Mouse (Mus musculus): ENCODE measurements around the gene Helz. TPM values are rescaled to one million over a fixed set of nuclear protein-coding genes. Genes with fewer than 3 reads are reported as not detected.

Gene Helz
- polyA plus RNA-seq, 1 experiment from 2014 or later: 5.6 TPM

- Histone ChIP-seq H3K27ac (replicated peaks) (no peak overlapping the region), H3K9ac (no peak overlapping the region), H3K27me3 (no peaks in the 10 kb centered on the region), H3K4me2 (no peak overlapping the region), H3K4me1 (replicated peaks) (no peaks in the 10 kb centered on the region), H3K9me3 (replicated peaks) (no peaks in the 10 kb centered on the region), H3K4me3 (replicated peaks) (no peak overlapping the region), H3K36me3 (replicated peaks) (peaks cover 65% of the 10 kb centered on the region)
- ATAC-seq (ENCODE audit: insufficient read depth): no peak
- 81% methylated on average over 7 of the region's 7 CpGs for WGBS (ENCODE audit: insufficient replicate concordance)
These were observed 103.7 kb downstream of the Helz start for GRCm38 (mm10) chr11:107651391-107651790.

DNA sequence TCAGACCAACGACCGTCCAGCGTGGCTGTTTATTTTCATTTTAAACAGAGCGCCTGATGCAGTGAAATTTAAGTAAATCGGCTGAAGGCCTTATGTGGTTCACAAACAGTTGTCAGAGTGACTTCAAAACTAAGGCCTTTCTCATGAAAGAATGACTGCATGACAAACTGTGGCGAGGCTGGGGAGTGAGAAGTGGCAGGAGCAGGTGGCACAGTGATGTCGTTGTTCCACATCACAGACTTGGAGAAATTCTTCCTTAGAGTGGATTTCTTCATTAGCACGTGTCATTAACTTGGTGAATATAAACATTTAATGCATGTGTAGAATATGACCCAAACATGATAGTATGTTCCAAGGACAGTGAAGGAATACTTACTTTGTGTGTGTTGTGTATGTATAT lies 104.4 kb downstream of the Helz start:
- no peak for ATAC-seq (ENCODE audit: insufficient read depth)
- no peaks in the 10 kb centered on the region for H3K4me1 ChIP-seq (replicated peaks)
- H3K27ac ChIP-seq (replicated peaks): no peak overlapping the region
- 76% methylated on average over 8 of the region's 8 CpGs for WGBS (ENCODE audit: insufficient replicate concordance)
- peaks cover 64% of the 10 kb centered on the region for H3K36me3 ChIP-seq (replicated peaks)
- H3K4me2 ChIP-seq: no peak overlapping the region
- no peaks in the 10 kb centered on the region for H3K27me3 ChIP-seq
- H3K9me3 ChIP-seq (replicated peaks): no peaks in the 10 kb centered on the region
- H3K4me3 ChIP-seq (replicated peaks): no peak overlapping the region
- no peak overlapping the region for H3K9ac ChIP-seq

DNA sequence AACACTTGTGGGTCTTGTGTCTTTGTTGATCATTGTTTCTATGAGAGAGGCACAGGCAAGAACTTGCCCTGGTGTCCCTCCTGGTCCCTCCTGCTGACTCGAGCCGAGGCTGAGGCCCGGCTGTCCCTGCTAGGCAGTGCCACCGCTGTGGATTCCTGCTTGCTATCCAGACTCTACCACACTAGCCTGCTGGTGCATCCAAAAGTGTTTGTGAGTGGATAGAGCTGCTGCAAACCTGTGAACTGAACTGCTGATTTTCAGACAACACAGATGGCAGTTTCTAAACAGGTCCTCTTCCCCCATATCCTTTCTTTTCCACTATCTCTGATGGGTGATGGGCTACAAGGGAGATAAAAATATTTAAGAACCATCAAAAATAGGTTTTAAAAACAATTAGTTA lies 107.8 kb downstream of the Helz start:
- WGBS (ENCODE audit: insufficient replicate concordance): 88% methylated on average over 4 of the region's 4 CpGs
- Histone ChIP-seq H3K36me3 (replicated peaks) (peaks cover 60% of the 10 kb centered on the region), H3K4me3 (replicated peaks) (no peak overlapping the region), H3K4me2 (no peak overlapping the region), H3K9ac (no peak overlapping the region), H3K4me1 (replicated peaks) (no peaks in the 10 kb centered on the region), H3K9me3 (replicated peaks) (no peaks in the 10 kb centered on the region), H3K27ac (replicated peaks) (no peak overlapping the region), H3K27me3 (no peaks in the 10 kb centered on the region)
- no peak for ATAC-seq (ENCODE audit: insufficient read depth)

DNA sequence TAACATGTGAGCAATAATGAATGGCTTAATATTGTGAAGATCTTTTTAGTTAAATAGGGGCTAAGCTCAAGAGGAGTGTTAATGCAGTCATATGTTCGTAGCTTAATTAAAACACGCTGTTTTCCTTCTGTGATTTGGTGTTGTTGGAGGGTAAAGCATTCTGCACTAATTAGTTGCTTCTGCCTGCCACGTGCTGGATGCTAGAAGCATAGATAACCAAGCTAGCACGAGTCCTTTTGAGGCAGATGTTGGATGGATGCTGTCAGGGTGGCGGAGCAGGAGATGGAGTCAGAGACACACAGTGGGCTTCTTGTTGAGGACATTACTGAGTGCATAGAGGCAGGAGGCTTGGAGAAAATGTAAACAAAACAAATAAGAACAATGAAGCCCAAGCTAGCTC lies 109.4 kb downstream of the Helz start:
- H3K4me2 ChIP-seq: no peak overlapping the region
- H3K27ac ChIP-seq (replicated peaks): no peak overlapping the region
- no peaks in the 10 kb centered on the region for H3K4me1 ChIP-seq (replicated peaks)
- no peaks in the 10 kb centered on the region for H3K27me3 ChIP-seq
- no peaks in the 10 kb centered on the region for H3K9me3 ChIP-seq (replicated peaks)
- no peak overlapping the region for H3K4me3 ChIP-seq (replicated peaks)
- WGBS (ENCODE audit: insufficient replicate concordance): 77% methylated on average over 5 of the region's 5 CpGs
- H3K36me3 ChIP-seq (replicated peaks): peaks cover 68% of the 10 kb centered on the region
- H3K9ac ChIP-seq: no peak overlapping the region
- ATAC-seq (ENCODE audit: insufficient read depth): no peak

DNA sequence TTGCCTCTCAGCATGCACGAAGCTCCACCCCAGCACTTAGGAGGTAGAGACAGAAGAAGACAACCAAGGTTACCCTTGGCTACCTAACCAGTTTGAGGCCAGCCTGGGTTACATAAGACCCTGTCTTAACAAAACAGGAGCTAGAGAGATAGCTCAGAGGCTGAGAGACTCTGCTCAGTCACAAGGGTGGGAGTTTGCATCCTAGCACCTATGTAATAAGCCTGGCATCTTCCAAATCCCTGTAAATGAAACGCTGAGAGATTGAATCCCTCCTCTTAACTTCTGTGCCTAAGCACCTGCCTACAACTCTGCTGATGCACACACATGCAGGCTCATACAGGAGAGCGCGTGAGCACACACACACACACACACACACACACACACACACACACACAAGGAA lies 112.7 kb downstream of the Helz start:
- H3K4me3 ChIP-seq (replicated peaks): no peak overlapping the region
- 78% methylated on average over 4 of the region's 4 CpGs for WGBS (ENCODE audit: insufficient replicate concordance)
- peaks cover 82% of the 10 kb centered on the region for H3K36me3 ChIP-seq (replicated peaks)
- no peaks in the 10 kb centered on the region for H3K27me3 ChIP-seq
- H3K9me3 ChIP-seq (replicated peaks): no peaks in the 10 kb centered on the region
- H3K27ac ChIP-seq (replicated peaks): no peak overlapping the region
- no peak overlapping the region for H3K9ac ChIP-seq
- ATAC-seq (ENCODE audit: insufficient read depth): no peak
- H3K4me2 ChIP-seq: no peak overlapping the region
- H3K4me1 ChIP-seq (replicated peaks): no peaks in the 10 kb centered on the region

DNA sequence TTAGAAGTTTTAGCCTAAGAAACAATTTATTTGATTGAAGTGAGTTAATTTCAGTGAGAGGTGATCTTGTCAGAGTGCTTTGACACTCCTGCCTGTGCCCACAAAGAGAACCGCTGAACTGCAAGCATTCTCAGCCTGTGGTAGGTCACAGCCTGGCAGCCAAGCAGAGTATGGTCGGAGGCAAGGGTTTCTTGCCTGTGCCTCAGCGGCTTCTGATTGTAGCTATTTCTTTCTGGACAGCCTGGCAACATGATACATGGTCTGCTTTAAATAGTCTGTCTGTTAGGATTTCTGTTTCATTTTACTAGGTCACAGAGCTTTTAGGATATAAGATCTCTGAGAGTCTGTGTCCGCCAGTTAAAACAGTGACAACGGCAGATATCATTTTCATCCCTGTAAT lies 114.9 kb downstream of the Helz start:
- no peak overlapping the region for H3K9ac ChIP-seq
- H3K27me3 ChIP-seq: no peaks in the 10 kb centered on the region
- WGBS (ENCODE audit: insufficient replicate concordance): 82% methylated on average over 5 of the region's 5 CpGs
- no peak overlapping the region for H3K27ac ChIP-seq (replicated peaks)
- no peak for ATAC-seq (ENCODE audit: insufficient read depth)
- no peak overlapping the region for H3K4me3 ChIP-seq (replicated peaks)
- peaks cover 84% of the 10 kb centered on the region for H3K36me3 ChIP-seq (replicated peaks)
- no peaks in the 10 kb centered on the region for H3K9me3 ChIP-seq (replicated peaks)
- H3K4me2 ChIP-seq: no peak overlapping the region
- H3K4me1 ChIP-seq (replicated peaks): no peaks in the 10 kb centered on the region

DNA sequence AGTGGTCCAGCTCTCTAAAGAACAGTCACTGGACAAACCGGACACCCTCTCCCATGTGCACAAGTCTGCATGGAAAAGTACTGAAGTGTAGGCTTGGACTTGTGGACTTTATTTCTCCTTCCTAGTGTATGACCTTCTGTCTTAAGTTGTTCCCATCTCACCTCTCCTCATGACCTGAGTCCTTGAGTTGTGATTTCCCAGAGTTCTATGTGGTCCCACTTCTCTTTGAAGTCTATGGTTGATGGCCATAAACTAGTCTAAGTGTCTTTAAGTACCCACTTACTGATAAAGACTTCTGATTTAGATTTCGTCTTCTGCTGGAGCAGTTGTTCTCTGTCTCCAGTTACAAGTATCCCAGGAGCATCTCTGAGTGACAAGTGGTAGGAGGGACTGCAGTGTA lies 119.8 kb downstream of the Helz start:
- Histone ChIP-seq H3K4me1 (replicated peaks) (no peaks in the 10 kb centered on the region), H3K4me2 (no peak overlapping the region), H3K36me3 (replicated peaks) (peaks cover 84% of the 10 kb centered on the region), H3K4me3 (replicated peaks) (no peak overlapping the region), H3K27ac (replicated peaks) (no peak overlapping the region), H3K27me3 (no peaks in the 10 kb centered on the region), H3K9me3 (replicated peaks) (no peaks in the 10 kb centered on the region), H3K9ac (no peak overlapping the region)
- ATAC-seq (ENCODE audit: insufficient read depth): no peak
- 77% methylated on average over 2 of the region's 2 CpGs for WGBS (ENCODE audit: insufficient replicate concordance)

GRCm38 (mm10) chr11:107668223-107668622 lies 120.5 kb downstream of the Helz start:
- Histone ChIP-seq H3K9me3 (replicated peaks) (no peaks in the 10 kb centered on the region), H3K4me3 (replicated peaks) (no peak overlapping the region), H3K4me2 (no peak overlapping the region), H3K27ac (replicated peaks) (no peak overlapping the region), H3K4me1 (replicated peaks) (no peaks in the 10 kb centered on the region), H3K27me3 (no peaks in the 10 kb centered on the region), H3K9ac (no peak overlapping the region), H3K36me3 (replicated peaks) (peaks cover 82% of the 10 kb centered on the region)
- WGBS (ENCODE audit: insufficient replicate concordance): 76% methylated on average over 6 of the region's 6 CpGs
- ATAC-seq (ENCODE audit: insufficient read depth): no peak

GRCm38 (mm10) chr11:107668977-107669376 lies 121.2 kb downstream of the Helz start:
- 72% methylated on average over 4 of the region's 4 CpGs for WGBS (ENCODE audit: insufficient replicate concordance)
- no peak for ATAC-seq (ENCODE audit: insufficient read depth)
- peaks cover 84% of the 10 kb centered on the region for H3K36me3 ChIP-seq (replicated peaks)

DNA sequence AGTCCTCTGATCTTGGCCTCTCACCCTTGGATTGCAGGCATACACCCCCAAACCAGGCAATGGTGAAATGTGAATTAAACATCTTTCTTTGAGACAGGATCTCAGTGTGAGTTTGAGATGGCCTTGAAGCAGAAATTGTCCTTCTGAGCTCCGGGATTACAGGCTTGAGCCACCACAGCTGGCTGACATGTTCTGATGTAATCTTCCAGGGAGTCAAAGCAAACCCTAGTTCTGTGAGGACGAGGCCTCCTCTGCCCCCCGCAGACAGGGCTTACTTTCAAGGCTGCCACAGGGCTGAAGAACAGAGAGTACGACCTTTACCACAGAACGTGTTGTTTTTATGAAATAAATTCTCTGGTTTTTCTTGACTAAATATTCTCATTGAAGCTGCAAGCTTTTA lies 126.3 kb downstream of the Helz start:
- WGBS (ENCODE audit: insufficient replicate concordance): 69% methylated on average over 5 of the region's 5 CpGs
- no peak overlapping the region for H3K9ac ChIP-seq
- H3K27me3 ChIP-seq: no peaks in the 10 kb centered on the region
- no peak overlapping the region for H3K27ac ChIP-seq (replicated peaks)
- H3K4me3 ChIP-seq (replicated peaks): no peak overlapping the region
- H3K4me1 ChIP-seq (replicated peaks): no peaks in the 10 kb centered on the region
- H3K9me3 ChIP-seq (replicated peaks): no peaks in the 10 kb centered on the region
- no peak overlapping the region for H3K4me2 ChIP-seq
- no peak for ATAC-seq (ENCODE audit: insufficient read depth)
- peaks cover 62% of the 10 kb centered on the region for H3K36me3 ChIP-seq (replicated peaks)

More at GRCm38 (mm10) chr11:107668977-107669376, 121.2 kb downstream of the Helz start:
- Histone ChIP-seq H3K4me3 (replicated peaks) (no peak overlapping the region), H3K4me2 (no peak overlapping the region), H3K4me1 (replicated peaks) (no peaks in the 10 kb centered on the region), H3K27me3 (no peaks in the 10 kb centered on the region), H3K9ac (no peak overlapping the region), H3K9me3 (replicated peaks) (no peaks in the 10 kb centered on the region), H3K27ac (replicated peaks) (no peak overlapping the region)

GRCm38 (mm10) chr11:107674601-107675000 lies 126.9 kb downstream of the Helz start:
- no peak overlapping the region for H3K4me3 ChIP-seq (replicated peaks)
- H3K9ac ChIP-seq: no peak overlapping the region
- no peaks in the 10 kb centered on the region for H3K4me1 ChIP-seq (replicated peaks)
- peaks cover 62% of the 10 kb centered on the region for H3K36me3 ChIP-seq (replicated peaks)
- 75% methylated on average over 8 of the region's 8 CpGs for WGBS (ENCODE audit: insufficient replicate concordance)
- ATAC-seq (ENCODE audit: insufficient read depth): no peak
- H3K27ac ChIP-seq (replicated peaks): no peak overlapping the region
- H3K4me2 ChIP-seq: no peak overlapping the region
- no peaks in the 10 kb centered on the region for H3K27me3 ChIP-seq
- H3K9me3 ChIP-seq (replicated peaks): no peaks in the 10 kb centered on the region

- ATAC-seq (ENCODE audit: insufficient read depth): no peak
- Histone ChIP-seq H3K27ac (replicated peaks) (no peak overlapping the region), H3K4me2 (no peak overlapping the region), H3K27me3 (no peaks in the 10 kb centered on the region), H3K9ac (no peak overlapping the region), H3K4me3 (replicated peaks) (no peak overlapping the region), H3K36me3 (replicated peaks) (peaks cover 55% of the 10 kb centered on the region), H3K9me3 (replicated peaks) (no peaks in the 10 kb centered on the region), H3K4me1 (replicated peaks) (no peaks in the 10 kb centered on the region)
- 83% methylated on average over 10 of the region's 10 CpGs for WGBS (ENCODE audit: insufficient replicate concordance)
These were observed 127.5 kb downstream of the Helz start for GRCm38 (mm10) chr11:107675246-107675645.
